Mouse (Mus musculus) hindbrain, postnatal 0 days (tissue): ENCODE data around the gene Tas2r119. TPM values are rescaled to one million over a fixed set of nuclear protein-coding genes. Genes with fewer than 3 reads are reported as not detected.

ENCODE experiments used
- ATAC-seq: fragments of 200-750 bp; cut with Nextera tagmentation; 2 replicates; pipeline ENCODE4 v1.8.0; 2017; ENCODE audit warnings: mild to moderate bottlenecking, moderate TSS enrichment, moderate library complexity
- DNase-seq: peaks from one replicate; pipeline ENCODE4 v3.0.0-alpha.2; 2015; ENCODE audit warnings: low spot score
- H3K27ac ChIP-seq: fragments of 300-500 bp; sonication (generic); 2 replicates; pipeline ENCODE4 v1.5.1; 2014; ENCODE audit warnings: mild to moderate bottlenecking
- H3K27me3 ChIP-seq: fragments of 300-500 bp; sonication (generic); 2 replicates; pipeline ENCODE4 v1.6.1; 2014; ENCODE audit warnings: low read length, mixed read lengths; ENCODE audit not compliant: insufficient read depth
- H3K36me3 ChIP-seq: fragments of 300-500 bp; sonication (generic); 2 replicates; pipeline ENCODE4 v1.6.1; 2014; ENCODE audit warnings: low read length, mixed read lengths; ENCODE audit not compliant: insufficient read depth
- H3K4me1 ChIP-seq: fragments of 300-500 bp; sonication (generic); 2 replicates; pipeline ENCODE4 v1.6.1; 2014; ENCODE audit warnings: antibody characterized with exemption, low read length, mixed read lengths; ENCODE audit not compliant: insufficient read depth
- H3K4me2 ChIP-seq: fragments of 300-500 bp; sonication (generic); 2 replicates; pipeline ENCODE4 v1.6.1; 2014; ENCODE audit warnings: low read depth, mild to moderate bottlenecking, low read length, moderate library complexity, mixed read lengths
- H3K4me3 ChIP-seq: fragments of 300-500 bp; sonication (generic); 2 replicates; pipeline ENCODE4 v1.5.1; 2014; ENCODE audit warnings: low read length
- H3K9ac ChIP-seq: fragments of 300-500 bp; sonication (generic); replicated peaks from 2 replicates; pipeline ENCODE4 v1.6.1; 2014; ENCODE audit warnings: mild to moderate bottlenecking, low read length, moderate library complexity, mixed read lengths
- H3K9me3 ChIP-seq: fragments of 300-500 bp; sonication (generic); 2 replicates; pipeline ENCODE4 v1.6.1; 2016; ENCODE audit warnings: low read length, mixed read lengths
- CTCF ChIP-seq: IDR thresholded peaks from 2 replicates; pipeline ENCODE4 v1.5.1; 2016; ENCODE audit warnings: antibody characterized with exemption, control low read depth, low read depth
- WGBS: fragments of 180-500 bp; shearing (Covaris S2); extraction: QIAGEN DNeasy Blood & Tissue Kit; methylation state at CpG from one replicate; pipeline ENCODE4 v1.1.7; 2014; 5-methylcytosine and 5-hydroxymethylcytosine counted together
- polyA plus RNA-seq: library from polyadenylated mRNA; unstranded; fragments of >200 nt; fragmentation: Nextera tagmentation; extraction: Ambion mirVana; gene quantifications from 2 replicates; pipeline ENCODE4 v1.2.1, GENCODE M21; 2015
- total RNA-seq: library from RNA; depleted of rRNA; stranded (reverse); fragments of >200 nt; gene quantifications from 2 replicates; pipeline ENCODE4 v1.2.3, GENCODE M21; 2014; rRNA removed

The Tas2r119 gene
- total and polyA plus RNA-seq, 2 experiments from 2014 or later = not detected

DNA sequence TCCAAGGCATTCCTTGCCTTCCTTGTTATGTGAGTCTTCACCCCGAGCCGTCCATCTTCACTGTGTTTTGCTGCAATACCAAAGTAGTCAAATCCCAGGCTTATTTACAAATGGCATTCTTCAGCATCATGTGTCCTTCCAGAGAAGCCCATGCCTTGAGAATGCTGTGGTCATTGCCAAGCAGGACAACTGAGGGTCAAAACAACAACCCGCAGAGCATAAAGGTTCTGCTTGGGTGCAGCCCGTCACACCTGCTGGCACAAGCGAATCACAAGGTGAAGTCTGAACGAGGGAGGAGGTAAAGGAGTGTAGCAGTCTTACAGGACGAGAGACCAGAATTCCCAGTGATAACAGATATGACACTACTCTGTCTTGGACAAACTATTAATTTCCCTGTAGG lies 45.9 kb downstream of the Tas2r119 start:
- Histone ChIP-seq H3K36me3 (no peaks in the 10 kb centered on the region), H3K4me2 (no peak overlapping the region)
- no peak for ATAC-seq

DNA sequence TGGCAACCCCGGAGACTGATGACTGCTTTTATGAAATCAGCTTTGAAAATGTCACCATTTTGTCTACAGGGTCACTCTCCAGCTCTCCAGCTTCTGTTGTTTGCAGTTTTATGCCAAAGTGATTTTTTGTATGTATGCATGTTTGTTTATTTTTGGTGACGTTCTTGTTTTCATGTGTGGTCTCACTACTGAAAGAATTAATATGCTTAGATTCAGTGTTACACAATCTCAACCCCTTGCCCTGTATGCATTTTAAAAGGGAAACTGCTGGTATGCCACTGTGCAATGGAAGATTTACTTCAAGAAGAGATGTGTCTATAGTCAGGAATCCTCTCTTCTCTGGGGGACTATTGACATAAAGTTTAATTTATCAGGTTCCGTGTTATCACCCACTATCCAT lies 48.3 kb downstream of the Tas2r119 start:
- H3K4me3 ChIP-seq = no peak overlapping the region
- H3K4me2 ChIP-seq = no peak overlapping the region
- no peak for DNase-seq
- no peak overlapping the region for H3K27ac ChIP-seq
- no peaks in the 10 kb centered on the region for H3K27me3 ChIP-seq
- H3K4me1 ChIP-seq = no peaks in the 10 kb centered on the region
- ATAC-seq = no peak
- no peak overlapping the region for H3K9ac ChIP-seq
- no peaks in the 10 kb centered on the region for H3K9me3 ChIP-seq
- no peak for TF ChIP-seq CTCF
- no peaks in the 10 kb centered on the region for H3K36me3 ChIP-seq
- 91% methylated on average over 3 of the region's 3 CpGs for WGBS

More for the DNA sequence above, 45.9 kb downstream of the Tas2r119 start:
- Histone ChIP-seq H3K4me1 (no peaks in the 10 kb centered on the region), H3K4me3 (no peak overlapping the region), H3K27me3 (no peaks in the 10 kb centered on the region), H3K9ac (no peak overlapping the region), H3K27ac (no peak overlapping the region), H3K9me3 (no peaks in the 10 kb centered on the region)
- DNase-seq = no peak
- TF ChIP-seq CTCF = no peak
- 92% methylated on average over 7 of the region's 7 CpGs for WGBS

DNA sequence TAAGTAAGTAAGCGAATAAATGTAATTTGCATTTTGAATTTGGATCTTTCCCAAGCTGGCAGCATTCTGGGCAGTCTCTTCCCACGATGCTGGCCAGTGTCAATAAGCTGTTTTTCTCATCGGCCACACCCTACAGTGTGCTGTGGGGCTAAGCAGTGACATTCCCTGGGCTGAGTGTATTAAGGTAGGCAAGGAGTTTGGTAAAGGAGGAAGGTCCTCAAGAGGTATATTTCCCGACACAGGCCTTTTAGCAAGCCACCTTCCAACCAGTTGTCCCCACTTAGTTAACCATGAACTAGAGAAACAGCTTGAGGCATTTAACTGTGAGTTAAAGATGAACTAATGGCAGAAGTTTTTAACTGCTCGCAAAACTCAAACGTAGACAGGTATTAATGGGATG lies 49.3 kb downstream of the Tas2r119 start:
- no peak overlapping the region for H3K27ac ChIP-seq
- 74% methylated on average over 6 of the region's 6 CpGs for WGBS
- no peaks in the 10 kb centered on the region for H3K4me1 ChIP-seq
- no peak overlapping the region for H3K4me2 ChIP-seq
- no peak for TF ChIP-seq CTCF
- no peaks in the 10 kb centered on the region for H3K27me3 ChIP-seq
- DNase-seq = no peak
- no peaks in the 10 kb centered on the region for H3K9me3 ChIP-seq
- no peak overlapping the region for H3K4me3 ChIP-seq
- no peak overlapping the region for H3K9ac ChIP-seq
- no peak for ATAC-seq
- no peaks in the 10 kb centered on the region for H3K36me3 ChIP-seq

DNA sequence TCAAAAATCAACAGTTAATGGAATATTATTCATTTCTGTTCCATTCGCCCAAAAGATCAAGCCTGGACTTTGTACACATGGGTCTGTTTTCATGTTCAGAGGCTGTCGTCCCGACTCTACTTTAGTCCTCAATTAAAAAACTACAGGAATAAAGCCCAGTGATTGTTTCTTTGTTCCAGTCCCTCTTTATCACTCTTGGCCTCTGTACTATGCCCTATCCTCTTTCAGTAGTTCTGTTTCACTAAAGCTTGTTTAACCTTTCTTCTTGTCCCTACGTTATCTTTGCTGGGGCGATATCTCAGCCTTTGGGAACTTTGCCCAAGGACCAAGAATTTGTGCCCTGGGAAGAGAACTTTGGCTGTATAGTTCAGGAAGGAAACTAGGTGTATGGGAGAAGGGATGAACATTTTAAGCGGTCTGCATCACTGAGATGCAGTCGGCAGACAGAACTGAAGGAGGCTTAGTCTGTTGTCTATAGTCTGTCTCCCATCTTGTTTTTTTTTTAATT lies 49.9 kb downstream of the Tas2r119 start:
- no peak for TF ChIP-seq CTCF
- H3K4me3 ChIP-seq = no peak overlapping the region
- no peak overlapping the region for H3K9ac ChIP-seq
- WGBS = 93% methylated on average over 7 of the region's 7 CpGs
- no peak overlapping the region for H3K27ac ChIP-seq
- H3K4me1 ChIP-seq = no peaks in the 10 kb centered on the region
- ATAC-seq = no peak
- H3K36me3 ChIP-seq = no peaks in the 10 kb centered on the region
- no peaks in the 10 kb centered on the region for H3K27me3 ChIP-seq
- DNase-seq = no peak
- H3K4me2 ChIP-seq = no peak overlapping the region
- H3K9me3 ChIP-seq = no peaks in the 10 kb centered on the region

Other genes with a start within 250 kb of the Tas2r119 start
- gene Sema5a, start 67.5 kb downstream of the Tas2r119 start, total RNA-seq = 40.0 and 43.7 TPM in 2 replicates
- gene Sema5a, start 67.5 kb downstream of the Tas2r119 start, polyA plus RNA-seq = 8.0 and 8.8 TPM in 2 replicates